Mouse (Mus musculus) midbrain, embryonic 11.5 days (tissue): ENCODE data around the gene Plekho2. TPM values are rescaled to one million over a fixed set of nuclear protein-coding genes. Genes with fewer than 3 reads are reported as not detected.

Experiments used
- ATAC-seq: fragments of 200-750 bp; cut with Nextera tagmentation; 2 replicates; pipeline ENCODE4 v1.8.0; 2017; ENCODE audit warnings: moderate TSS enrichment, moderate library complexity; ENCODE audit not compliant: low FRiP score
- DNase-seq: peaks from one replicate; pipeline ENCODE4 v3.0.0; 2015; ENCODE audit warnings: low spot score; ENCODE audit errors: missing footprints
- H3K27ac ChIP-seq: fragments of 300-500 bp; sonication (generic); 2 replicates; pipeline ENCODE4 v1.5.1; 2014; ENCODE audit warnings: low read depth, low read length
- H3K27me3 ChIP-seq: fragments of 300-500 bp; sonication (generic); 2 replicates; pipeline ENCODE4 v1.6.1; 2014; ENCODE audit warnings: mild to moderate bottlenecking, low read length, moderate library complexity, mixed read lengths; ENCODE audit not compliant: control insufficient read depth, insufficient read depth
- H3K36me3 ChIP-seq: fragments of 300-500 bp; sonication (generic); 2 replicates; pipeline ENCODE4 v1.6.1; 2014; ENCODE audit warnings: mild to moderate bottlenecking, low read length, moderate library complexity, mixed read lengths; ENCODE audit not compliant: control insufficient read depth, insufficient read depth
- H3K4me1 ChIP-seq: fragments of 300-500 bp; sonication (generic); 2 replicates; pipeline ENCODE4 v1.6.1; 2014; ENCODE audit warnings: low read length; ENCODE audit not compliant: control insufficient read depth, insufficient read depth
- H3K4me2 ChIP-seq: fragments of 300-500 bp; sonication (generic); 2 replicates; pipeline ENCODE4 v1.6.1; 2014; ENCODE audit warnings: mild to moderate bottlenecking, moderate library complexity
- H3K4me3 ChIP-seq: fragments of 300-500 bp; sonication (generic); 2 replicates; pipeline ENCODE4 v1.5.1; 2014; ENCODE audit warnings: low read depth, low read length
- H3K9ac ChIP-seq: fragments of 300-500 bp; sonication (generic); 2 replicates; pipeline ENCODE4 v1.6.1; 2014; ENCODE audit warnings: low read length
- H3K9me3 ChIP-seq: fragments of 300-500 bp; sonication (generic); 2 replicates; pipeline ENCODE4 v1.6.1; 2016; ENCODE audit warnings: low read length; ENCODE audit not compliant: control insufficient read depth
- WGBS: fragments of 180-500 bp; shearing (Covaris S2); extraction: QIAGEN DNeasy Blood & Tissue Kit; methylation state at CpG from one replicate; pipeline ENCODE4 v1.1.7; 2014; 5-methylcytosine and 5-hydroxymethylcytosine counted together
- polyA plus RNA-seq: library from polyadenylated mRNA; unstranded; fragments of >200 nt; fragmentation: Nextera tagmentation; extraction: Ambion mirVana; gene quantifications from 2 replicates; pipeline ENCODE4 v1.2.1, GENCODE M21; 2014

Plekho2 gene
- polyA plus RNA-seq = 8.2 and 9.0 TPM in 2 replicates

DNA sequence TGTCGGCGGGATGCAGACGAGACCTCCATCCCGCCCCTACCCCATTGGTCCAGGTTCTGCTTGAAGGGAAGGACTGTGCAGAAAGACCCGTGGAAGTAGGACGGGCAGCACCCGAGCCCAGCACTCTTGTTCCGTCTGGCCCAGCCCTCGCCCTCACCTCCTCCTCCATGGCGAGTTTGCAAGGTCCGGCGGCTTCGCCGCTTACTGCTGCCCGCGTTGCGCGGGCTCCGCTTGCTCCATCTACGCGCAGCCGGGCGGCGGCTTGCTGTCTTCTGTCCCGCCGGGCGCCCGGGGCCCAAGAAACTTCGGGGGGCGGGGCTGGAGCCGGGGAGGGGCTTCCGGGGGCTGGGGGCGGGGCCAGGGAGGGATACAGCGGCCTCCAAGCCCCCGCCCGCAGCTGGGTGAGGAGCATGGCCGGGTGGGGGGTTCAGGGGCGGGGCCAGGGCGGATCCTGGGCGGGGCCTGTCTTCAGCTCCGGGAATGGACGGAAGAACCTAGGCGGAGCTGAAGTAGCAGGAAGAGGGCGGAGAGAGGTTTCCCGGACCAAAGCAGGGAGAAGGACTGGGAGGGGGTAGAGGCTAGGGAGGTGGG is at the start of gene Plekho2:
Gene Plekho2 (minus strand): TSS at position 260 of the 591 bp plus-strand sequence.
- Histone ChIP-seq H3K27me3 (no peaks in the 10 kb centered on the region), H3K4me3 (peak within 1 kb of the TSS; percentile 53), H3K27ac (peak within 1 kb of the TSS; percentile 67), H3K4me1 (peaks cover 21% of the 10 kb centered on the region), H3K36me3 (no peaks in the 10 kb centered on the region), H3K9ac (peak within 1 kb of the TSS; percentile 73), H3K4me2 (peak within 1 kb of the TSS; percentile 73), H3K9me3 (no peaks in the 10 kb centered on the region)
- ATAC-seq (peak; percentile 94), DNase-seq (peak; percentile 100)
- under 1% methylated on average over 37 of the region's 45 CpGs for WGBS

DNA sequence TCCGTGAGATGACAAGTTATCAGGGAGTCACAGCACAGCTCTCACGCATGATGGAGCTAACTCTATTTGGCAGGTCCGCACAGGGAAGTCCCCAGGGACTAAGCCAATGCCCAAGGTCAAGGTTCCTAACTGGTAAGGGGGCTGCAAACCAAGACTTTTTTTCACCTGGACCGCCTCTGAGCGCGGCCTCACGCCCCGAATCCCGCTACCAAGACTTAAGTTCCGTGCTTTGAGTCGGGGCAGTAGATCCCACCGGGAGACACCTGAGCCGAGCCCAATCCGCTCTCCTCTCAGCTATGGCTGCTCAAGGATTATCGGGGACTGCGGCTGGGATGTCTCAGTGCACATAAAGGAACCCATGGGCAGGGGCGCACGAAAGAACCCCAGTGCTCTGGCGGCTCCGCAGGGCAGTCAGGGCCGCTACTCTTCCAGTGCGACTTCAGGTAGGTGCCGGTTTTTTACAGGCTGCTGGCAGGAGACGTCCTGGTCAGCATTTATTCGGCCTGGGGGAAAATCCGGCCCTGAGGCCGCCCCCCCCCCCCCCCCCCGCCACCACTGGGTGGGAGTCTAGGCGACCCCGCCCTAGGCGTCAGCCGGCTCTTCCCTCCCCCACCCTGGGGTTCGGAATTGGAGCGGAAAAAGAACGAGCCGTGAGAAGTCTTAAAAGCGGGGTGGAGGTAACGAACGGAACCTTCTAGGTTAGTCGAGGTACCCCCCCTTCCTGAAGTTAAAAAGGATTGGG is 49.4 kb upstream of the Plekho2 start, which contains the start of gene Rbpms2:
Gene Rbpms2 (plus strand): TSS at position 624 of the 742 bp plus-strand sequence.
- no peaks in the 10 kb centered on the region for H3K36me3 ChIP-seq
- no peaks in the 10 kb centered on the region for H3K9me3 ChIP-seq
- H3K27ac ChIP-seq = no peak within 1 kb of the TSS
- no peak for ATAC-seq
- DNase-seq = peak; percentile 95
- H3K27me3 ChIP-seq = peaks cover 30% of the 10 kb centered on the region
- WGBS = 1% methylated on average over 37 of the region's 40 CpGs
- peaks cover 19% of the 10 kb centered on the region for H3K4me1 ChIP-seq
- H3K9ac ChIP-seq = peak within 1 kb of the TSS; percentile 75
- H3K4me3 ChIP-seq = peak within 1 kb of the TSS; percentile 63
- peak within 1 kb of the TSS; percentile 90 for H3K4me2 ChIP-seq

DNA sequence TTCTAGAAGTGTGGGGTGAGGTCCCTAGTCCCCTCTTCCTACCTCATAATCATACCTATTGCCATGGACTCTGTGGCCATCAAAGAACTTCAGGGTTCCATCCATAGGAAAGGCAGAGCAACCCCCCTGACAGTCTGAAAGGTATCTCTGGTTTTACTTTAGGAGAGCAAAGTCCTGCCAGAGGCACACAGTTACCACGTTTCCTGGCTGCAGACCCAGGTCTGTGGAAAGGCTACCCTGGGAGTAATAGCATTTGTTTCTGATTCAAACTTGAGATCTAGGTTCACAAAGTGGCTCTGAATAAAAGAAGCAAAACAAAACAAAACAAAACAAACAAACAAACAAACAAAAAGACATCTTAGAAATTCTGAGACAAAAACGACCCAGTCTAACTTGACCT is 44.4 kb upstream of the Plekho2 start:
- peaks cover 15% of the 10 kb centered on the region for H3K27me3 ChIP-seq
- no peak overlapping the region for H3K4me2 ChIP-seq
- no peak for DNase-seq
- ATAC-seq = no peak
- WGBS = 78% methylated on average over 2 of the region's 2 CpGs
- H3K9me3 ChIP-seq = no peaks in the 10 kb centered on the region
- no peaks in the 10 kb centered on the region for H3K36me3 ChIP-seq
- H3K4me1 ChIP-seq = peaks cover 6% of the 10 kb centered on the region
- H3K27ac ChIP-seq = no peak overlapping the region
- H3K4me3 ChIP-seq = no peak overlapping the region
- no peak overlapping the region for H3K9ac ChIP-seq

DNA sequence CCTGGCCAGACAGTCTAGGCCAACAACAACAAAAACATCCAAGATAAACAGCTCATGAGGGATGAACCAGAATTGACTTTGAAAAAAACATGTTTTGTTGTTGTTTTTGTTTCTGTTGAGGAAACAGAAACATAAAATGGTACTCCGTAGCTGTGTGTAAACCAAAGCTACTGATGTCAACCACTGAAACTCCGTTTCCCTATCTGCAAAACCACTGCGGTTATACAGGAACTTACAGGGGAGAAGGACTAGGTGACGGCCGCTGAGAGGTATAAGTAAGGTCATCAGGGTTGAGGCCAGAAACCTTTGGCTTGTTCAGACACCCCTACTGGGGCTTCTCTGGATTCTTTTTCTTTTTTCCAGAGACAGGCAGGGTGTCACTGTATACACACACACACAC is 43.0 kb upstream of the Plekho2 start:
- Histone ChIP-seq H3K4me2 (no peak overlapping the region), H3K27ac (no peak overlapping the region), H3K36me3 (no peaks in the 10 kb centered on the region), H3K4me1 (no peaks in the 10 kb centered on the region), H3K4me3 (no peak overlapping the region), H3K9me3 (no peaks in the 10 kb centered on the region), H3K27me3 (peaks cover 4% of the 10 kb centered on the region; the same call in 1 of the 2 replicates), H3K9ac (no peak overlapping the region)
- DNase-seq = no peak
- no peak for ATAC-seq
- WGBS = 89% methylated on average over 5 of the region's 5 CpGs

DNA sequence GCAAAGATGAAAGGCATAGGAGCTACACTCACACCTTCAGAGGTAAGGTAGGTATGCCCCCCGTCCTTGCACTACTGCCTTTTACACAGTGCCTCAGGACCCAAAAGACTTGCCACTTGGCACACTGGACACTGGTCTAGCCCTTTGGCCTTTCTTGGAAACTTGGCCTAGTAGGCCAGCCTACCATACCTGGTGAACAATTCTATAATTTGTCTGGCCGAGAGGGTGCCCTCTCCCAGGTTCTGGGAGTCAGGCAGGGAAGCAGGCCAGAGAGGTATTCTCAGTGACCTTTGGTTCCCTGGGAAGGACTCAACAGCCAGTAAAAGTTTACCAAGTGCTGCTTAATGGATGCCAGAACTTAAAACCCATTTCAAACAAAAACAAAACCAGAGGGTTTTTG is 41.8 kb upstream of the Plekho2 start:
- H3K4me1 ChIP-seq = no peaks in the 10 kb centered on the region
- 88% methylated on average over 2 of the region's 2 CpGs for WGBS
- DNase-seq (no peak), ATAC-seq (no peak)
- no peak overlapping the region for H3K9ac ChIP-seq
- H3K9me3 ChIP-seq = no peaks in the 10 kb centered on the region
- no peak overlapping the region for H3K27ac ChIP-seq
- H3K4me2 ChIP-seq = no peak overlapping the region
- H3K36me3 ChIP-seq = no peaks in the 10 kb centered on the region
- no peaks in the 10 kb centered on the region for H3K27me3 ChIP-seq
- no peak overlapping the region for H3K4me3 ChIP-seq

DNA sequence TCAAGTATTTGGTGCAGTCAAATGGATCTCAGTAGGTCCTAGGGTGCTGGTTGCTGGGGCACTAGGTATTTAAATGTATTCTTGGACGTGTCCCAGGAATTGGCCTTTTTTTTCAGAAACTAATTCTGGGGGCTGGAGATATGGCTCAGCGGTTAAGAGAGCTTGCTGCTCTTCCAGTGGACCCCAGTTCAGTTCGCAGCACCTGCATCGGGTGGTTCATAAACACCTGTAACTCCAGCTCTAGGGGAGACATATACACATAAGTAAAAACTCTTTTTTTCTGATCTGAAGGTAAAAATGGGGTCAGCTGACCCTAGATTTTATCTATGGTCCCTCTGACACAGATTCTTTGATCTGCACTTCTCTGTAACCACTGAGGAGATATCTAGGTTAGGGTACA is 41.4 kb upstream of the Plekho2 start:
- Histone ChIP-seq H3K9ac (no peak overlapping the region), H3K4me1 (no peaks in the 10 kb centered on the region), H3K36me3 (no peaks in the 10 kb centered on the region), H3K4me2 (no peak overlapping the region), H3K9me3 (no peaks in the 10 kb centered on the region), H3K27ac (no peak overlapping the region), H3K27me3 (no peaks in the 10 kb centered on the region), H3K4me3 (no peak overlapping the region)
- DNase-seq = no peak
- no peak for ATAC-seq
- WGBS = 88% methylated on average over 4 of the region's 4 CpGs

DNA sequence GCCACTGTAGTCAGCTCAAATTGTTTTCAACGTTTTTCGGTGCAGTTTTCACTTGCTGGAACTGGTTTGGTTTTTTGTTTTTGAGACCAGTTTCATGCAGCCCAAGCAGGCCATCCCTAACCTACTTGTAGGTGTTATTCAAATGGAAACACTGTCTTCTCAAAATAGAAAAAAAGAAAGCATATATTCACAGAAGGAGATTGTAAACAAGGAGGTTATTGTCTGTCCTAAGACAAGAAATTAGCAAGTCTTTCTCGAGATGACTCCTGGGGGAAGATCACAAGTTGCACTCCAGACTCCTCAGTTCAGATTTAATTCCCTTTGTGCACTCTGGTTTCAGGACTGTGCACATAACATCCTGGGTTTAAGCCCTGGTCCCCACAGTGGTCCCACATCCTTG is 39.5 kb upstream of the Plekho2 start:
- no peak overlapping the region for H3K9ac ChIP-seq
- H3K27ac ChIP-seq = no peak overlapping the region
- H3K4me1 ChIP-seq = no peaks in the 10 kb centered on the region
- no peak overlapping the region for H3K4me3 ChIP-seq
- DNase-seq = no peak
- H3K4me2 ChIP-seq = no peak overlapping the region
- H3K36me3 ChIP-seq = no peaks in the 10 kb centered on the region
- WGBS = 67% methylated on average over 3 of the region's 3 CpGs
- H3K27me3 ChIP-seq = no peaks in the 10 kb centered on the region
- no peak for ATAC-seq
- no peaks in the 10 kb centered on the region for H3K9me3 ChIP-seq

DNA sequence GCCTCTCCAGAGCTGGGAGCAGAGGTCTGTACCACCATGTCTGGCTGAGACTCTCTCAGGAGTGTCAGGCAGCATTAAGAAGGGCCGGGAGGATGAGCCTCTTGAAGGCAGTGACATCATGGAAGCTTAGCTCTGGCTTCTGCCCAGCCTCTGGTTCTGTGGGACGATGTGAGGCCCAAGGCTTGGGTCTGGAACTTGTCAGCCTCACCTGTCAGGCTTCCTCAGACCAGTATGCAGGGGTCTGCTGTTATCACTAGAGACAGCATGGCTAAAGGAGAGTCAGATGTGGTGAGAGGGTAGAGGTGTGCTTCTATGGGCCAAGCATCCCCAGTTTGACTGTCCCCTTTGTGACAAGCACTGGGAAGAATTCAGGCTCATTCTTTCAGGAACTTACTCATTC is 33.3 kb upstream of the Plekho2 start:
- no peaks in the 10 kb centered on the region for H3K9me3 ChIP-seq
- no peak for ATAC-seq
- H3K27me3 ChIP-seq = no peaks in the 10 kb centered on the region
- H3K4me2 ChIP-seq = no peak overlapping the region
- no peaks in the 10 kb centered on the region for H3K36me3 ChIP-seq
- no peaks in the 10 kb centered on the region for H3K4me1 ChIP-seq
- H3K9ac ChIP-seq = no peak overlapping the region
- WGBS = 55% methylated on average over 2 of the region's 2 CpGs
- no peak for DNase-seq
- H3K4me3 ChIP-seq = no peak overlapping the region
- H3K27ac ChIP-seq = no peak overlapping the region

DNA sequence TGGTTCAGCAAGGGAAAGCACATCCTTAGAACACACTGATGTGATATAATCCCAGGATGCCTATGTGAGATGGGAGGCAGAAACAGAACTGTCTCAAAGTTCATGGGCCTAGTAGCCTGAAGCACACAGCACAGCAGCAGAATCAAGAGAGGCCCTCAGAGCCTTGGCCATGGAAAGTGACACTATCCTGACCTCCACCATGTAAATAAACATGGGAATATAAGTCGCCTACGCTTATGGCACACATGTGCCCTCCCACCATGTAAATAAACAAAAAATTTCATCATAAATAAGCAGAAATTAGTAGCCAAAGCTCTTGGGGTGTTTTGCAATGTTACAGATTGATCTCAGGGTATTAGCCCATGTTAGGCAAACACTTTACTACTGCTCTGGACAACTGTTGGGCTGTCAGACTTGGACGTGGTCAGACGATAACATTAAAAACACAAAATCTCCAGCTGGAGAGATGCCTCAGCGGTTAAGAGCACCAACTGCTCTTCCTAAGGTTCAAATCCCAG is 32.2 kb upstream of the Plekho2 start:
- Histone ChIP-seq H3K4me1 (no peaks in the 10 kb centered on the region), H3K27me3 (no peaks in the 10 kb centered on the region), H3K27ac (no peak overlapping the region), H3K9ac (no peak overlapping the region), H3K4me3 (no peak overlapping the region), H3K36me3 (no peaks in the 10 kb centered on the region), H3K4me2 (no peak overlapping the region), H3K9me3 (no peaks in the 10 kb centered on the region)
- 85% methylated on average over 5 of the region's 5 CpGs for WGBS
- ATAC-seq (no peak), DNase-seq (no peak)
